Mouse (Mus musculus): ENCODE measurements around the gene Prr13. TPM values are rescaled to one million over a fixed set of nuclear protein-coding genes. Genes with fewer than 3 reads are reported as not detected.

The Prr13 gene
- total RNA-seq, 4 experiments from 2014 or later: 34.4 to 49.3 (median 40.9) TPM

DNA sequence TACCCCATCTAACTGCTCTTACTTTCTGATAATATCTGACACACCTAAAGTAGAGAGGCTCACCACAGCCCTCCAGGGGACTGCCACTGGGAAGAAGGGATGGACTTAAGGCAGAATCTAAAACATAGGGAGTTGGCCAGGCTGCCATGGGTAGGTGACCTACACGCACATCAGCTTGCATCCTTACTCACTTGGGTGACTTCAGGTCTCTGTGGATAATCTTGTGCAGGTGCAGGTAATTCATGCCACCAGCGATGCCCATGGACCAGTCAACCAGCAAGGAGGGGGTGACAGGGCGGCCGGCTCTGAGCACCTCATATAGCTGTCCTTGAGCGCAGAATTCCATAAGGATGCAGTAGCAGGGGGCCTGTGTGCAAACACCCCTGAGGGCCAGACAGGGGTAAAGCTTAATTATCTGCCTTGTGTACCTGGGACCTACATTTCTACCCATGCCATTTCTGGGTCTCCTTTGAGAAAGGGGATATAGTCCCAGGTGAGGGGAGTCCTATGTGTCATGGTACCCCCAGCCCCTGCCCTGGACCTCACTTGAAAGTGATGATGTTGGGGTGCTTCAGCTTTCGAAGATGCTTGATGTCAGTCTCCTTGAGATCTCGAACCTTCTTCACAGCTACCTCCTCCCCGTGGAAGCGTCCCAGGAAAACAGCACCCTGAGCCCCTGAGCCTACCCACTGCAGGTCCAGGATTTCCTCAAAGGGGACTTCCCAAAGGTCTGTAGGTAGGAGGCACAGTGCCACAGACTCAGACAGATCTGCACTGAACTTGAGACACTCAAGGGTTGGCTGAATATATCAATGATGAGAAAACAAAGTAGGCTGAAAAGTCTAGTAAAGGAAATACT lies 45.3 kb downstream of the Prr13 start:
- DNase-seq (ENCODE audit: low spot score in 2 of 2): no peak

DNA sequence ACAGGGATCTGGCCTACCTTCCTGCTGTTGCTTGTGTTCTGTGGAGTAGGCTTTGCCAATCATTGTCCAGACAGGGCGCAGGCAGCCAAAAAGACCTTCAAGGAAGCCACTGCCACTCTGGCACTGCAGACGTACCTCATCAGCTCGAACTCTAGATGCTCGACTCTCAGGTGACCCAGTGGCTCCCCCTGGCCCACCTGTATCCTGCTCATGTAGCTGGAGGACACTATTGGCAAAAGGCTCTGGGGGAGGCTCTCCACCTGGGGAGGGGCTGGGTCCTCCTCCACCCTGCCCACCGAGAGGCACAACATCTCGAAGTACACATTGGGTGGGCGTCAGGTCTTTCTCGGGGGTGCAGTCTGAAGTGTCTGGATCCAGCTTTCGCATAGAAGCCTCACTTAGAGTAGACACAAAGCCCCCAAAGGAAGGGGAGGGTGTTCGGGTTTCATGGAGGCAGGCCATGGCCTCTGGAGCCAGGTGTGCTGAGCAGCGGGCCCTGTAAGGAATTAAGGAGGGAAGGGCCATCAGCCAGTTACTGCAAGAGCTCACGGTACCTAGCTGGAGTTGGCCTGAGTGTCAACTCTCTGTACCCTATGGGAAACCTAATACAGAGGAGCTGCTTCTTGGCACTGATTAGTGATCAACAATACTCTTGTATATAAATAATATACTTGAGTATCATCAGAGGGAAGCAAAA lies 46.4 kb downstream of the Prr13 start:
- DNase-seq (ENCODE audit: low spot score in 2 of 2): no peak

DNA sequence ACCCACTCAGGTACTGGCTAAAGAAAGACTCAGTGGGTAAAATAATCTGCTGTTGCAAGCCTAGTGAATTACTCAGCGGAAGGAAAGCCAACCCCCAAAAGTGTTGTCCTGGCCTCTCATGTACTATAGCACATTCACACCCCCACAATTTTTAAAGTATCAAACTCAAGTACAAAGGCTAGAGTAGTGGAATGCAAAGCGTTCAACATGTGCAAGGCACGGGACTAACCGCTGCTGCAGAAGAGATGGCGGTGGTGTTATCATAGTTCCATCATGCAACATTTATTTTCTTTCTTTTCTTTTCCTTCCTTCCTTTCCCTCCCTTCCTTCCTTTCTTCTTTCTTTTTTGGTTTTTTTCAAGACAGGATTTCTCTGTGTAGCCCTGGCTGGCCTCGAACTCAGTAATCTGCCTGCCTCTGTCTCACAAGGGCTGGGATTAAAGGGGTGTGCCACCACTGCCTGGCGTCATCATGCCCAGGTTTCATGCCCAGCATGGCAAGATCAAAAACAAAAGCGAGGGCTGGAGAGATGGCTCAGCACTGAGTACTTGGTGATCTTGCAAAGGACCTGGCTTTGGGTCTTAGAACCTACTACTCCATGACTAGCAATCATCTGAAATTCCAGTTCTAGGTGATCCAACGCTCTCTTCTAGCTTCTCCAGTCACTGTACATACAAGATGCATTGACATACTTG lies 47.1 kb downstream of the Prr13 start:
- no peak for DNase-seq (ENCODE audit: low spot score in 2 of 2)

DNA sequence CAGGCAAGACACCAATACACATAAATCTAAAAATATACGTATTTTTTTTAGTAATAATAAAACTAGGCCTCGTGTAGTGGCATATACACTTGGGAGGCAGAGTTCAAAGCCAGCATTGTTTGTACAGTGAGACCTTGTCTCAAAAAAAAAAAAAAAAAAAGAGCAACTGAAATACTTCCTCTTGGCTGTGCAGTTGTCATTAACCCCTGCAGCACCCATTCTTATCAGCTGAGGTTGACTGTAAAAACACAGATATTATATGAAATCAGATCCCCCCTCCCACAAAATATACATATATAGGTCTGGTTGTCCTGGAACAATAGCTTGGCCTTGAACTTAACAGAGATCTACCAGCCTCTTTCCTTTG lies 47.6 kb downstream of the Prr13 start:
- no peak for DNase-seq (ENCODE audit: low spot score in 2 of 2)

DNA sequence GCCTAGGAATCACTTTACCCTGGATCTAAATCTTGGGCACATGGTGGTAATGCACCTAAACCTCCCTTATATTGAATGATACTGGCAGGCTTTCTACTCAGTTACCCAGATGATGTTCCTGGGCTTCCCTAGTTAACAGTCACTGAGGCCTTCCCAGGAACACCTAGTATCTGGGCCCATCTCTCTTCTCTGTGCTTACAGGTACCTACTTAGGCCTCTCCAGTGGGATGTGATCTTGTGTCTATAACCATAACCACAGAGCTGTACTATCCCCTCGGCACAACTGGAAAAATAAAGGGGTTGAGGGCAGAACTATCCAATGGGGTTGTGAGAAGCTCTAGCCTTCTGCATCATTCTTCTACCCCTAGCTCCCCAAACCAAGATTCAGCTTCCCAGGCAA lies 48.0 kb downstream of the Prr13 start:
- no peak for DNase-seq (ENCODE audit: low spot score in 2 of 2)

DNA sequence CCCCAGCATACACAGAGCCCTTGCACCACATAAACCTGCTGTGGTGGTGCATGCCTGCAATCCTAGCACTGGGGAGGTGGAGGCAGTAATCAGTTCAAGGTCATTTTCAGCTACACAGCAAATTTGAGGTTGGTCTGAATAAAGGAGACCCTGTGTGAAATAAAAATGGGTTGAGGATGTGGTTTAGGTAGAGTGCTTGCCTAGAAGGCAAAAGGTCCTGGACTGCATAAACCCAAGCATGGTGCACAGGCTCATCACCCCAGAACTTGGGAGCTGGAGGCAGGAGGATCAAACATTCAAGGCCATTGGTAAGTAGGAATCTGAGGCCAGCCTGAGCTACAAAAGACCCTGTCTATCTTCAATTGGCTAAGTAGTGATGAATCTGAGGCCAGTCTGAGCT lies 48.7 kb downstream of the Prr13 start:
- peak in 1 of 2 experiments; percentile 1 for DNase-seq (ENCODE audit: low spot score in 2 of 2)

DNA sequence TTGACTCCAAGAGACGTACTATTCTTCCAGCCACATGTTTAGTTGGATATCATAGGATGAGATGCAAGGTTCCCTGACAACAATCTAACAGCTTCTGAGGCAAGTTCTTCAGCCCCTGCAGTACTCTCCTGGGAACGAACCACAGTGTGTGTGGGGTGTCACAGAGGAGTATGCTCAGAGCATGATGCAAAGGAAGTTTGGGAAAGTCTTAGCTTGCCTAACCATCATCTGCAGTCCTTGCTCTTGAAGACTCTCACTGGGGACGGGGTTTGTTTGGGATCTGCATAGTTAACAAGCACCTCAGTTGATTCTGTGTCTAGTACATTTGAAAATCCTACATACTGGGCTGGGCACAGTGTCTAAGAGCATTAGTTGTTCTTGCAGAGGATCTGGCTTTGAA lies 49.5 kb downstream of the Prr13 start:
- DNase-seq (ENCODE audit: low spot score in 2 of 2): peak in 1 of 2 experiments; percentile 7

DNA sequence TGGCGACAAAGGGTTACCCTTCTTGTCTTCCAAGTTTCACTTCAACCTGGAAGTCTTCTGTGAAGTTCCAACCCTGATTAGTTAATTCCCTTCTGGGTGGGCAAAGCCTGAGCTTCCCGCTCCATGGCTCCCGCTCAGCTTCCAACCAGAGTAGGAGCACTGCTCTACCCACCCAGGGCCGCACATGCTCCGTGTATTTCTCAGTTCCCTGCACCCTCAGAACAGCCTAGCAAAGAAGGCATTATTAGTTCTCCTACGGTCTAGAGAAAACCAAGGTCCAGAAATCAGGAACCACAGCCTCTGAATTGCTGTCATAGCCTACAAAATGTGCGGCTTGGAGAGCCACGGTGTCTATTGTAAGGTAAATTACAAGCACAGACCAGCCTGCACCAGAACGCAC lies 51.3 kb downstream of the Prr13 start:
- DNase-seq (ENCODE audit: low spot score in 2 of 2): no peak

DNA sequence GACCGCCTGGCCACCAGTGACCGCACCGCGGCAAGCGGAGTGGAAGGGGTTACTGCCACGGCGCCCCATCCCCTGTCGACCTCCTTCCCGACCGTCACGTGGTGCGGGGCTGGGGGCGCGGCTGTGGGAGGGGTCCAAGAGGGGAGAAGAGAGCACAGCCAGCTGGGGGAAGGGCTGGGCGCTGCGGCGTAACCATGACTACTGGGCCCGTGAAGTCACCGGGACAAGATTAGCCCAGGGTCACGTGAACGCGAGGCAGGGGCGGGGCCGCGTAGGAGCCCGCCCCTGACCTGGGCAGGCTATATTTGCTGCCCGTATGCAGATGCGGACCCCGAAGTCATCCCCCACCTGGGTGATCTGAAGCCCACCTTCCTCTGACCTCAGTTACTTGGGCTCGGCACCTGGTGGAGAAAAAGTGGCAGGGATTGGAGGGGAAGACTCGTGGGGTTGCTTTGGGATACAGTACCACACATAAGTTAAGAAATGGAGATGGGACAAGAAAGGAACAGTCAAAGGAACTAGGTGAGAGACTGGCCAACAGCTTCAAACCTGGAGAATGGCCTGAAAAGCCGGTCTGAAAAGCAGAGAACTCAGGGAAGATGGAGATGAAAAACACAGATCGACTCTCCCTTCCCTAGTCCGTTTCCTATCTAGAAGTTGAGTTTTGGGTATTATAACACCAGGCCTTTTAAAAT lies 51.9 kb downstream of the Prr13 start:
- DNase-seq (ENCODE audit: low spot score in 2 of 2): peak; percentile 80 to 86

DNA sequence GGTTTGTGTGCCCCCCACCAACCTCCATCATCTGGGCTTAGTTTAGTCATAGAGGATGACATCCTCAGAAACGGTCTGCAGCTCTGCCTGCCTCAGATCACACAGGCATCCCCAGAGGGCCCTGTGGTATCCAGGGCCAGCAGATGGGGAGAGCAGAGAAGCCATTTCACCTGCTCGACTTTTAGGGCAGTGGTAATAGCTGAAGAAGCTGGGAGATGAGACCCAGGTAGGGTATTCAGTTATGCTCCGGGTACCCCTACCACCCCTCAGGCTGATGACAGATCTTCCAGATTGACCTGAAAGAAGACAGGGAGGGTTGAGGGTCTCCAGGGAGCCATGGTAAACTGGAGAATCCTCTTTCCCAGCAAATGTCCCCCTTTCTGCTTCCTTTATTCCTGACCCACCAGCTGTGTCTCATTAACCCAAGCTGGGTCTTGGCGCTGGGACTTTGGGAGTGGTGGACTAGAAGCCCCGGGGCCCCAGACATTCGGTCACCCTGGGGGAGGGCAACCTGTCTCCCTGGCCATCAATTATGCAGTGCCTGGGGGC lies 52.5 kb downstream of the Prr13 start:
- DNase-seq (ENCODE audit: low spot score in 2 of 2): no peak

DNA sequence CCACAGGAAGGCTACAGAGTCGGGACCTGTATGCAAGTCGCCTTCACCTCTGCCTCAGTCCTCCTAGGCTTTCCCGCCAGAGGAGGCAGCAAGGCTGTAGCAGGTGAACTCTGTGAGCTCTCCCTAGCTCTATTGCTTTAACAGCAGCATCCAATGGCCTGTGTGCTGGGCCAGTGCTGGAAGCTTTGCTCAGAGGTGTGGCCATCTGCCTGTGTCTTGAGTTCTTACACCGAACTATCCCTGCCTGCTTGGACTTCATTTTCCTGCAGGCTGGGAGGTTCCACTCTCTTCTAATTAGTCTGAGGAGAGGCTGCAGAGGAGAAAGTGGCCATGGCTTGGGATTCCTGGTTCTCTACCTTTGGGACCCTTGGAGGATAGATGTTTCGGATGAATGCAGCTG lies 53.2 kb downstream of the Prr13 start:
- DNase-seq (ENCODE audit: low spot score in 2 of 2): no peak

Other genes starting within 250 kb of the Prr13 start
- gene Itgb7, start 227.1 kb upstream of the Prr13 start, total RNA-seq (2022): 1 to 10 TPM in 3 of 4 experiments, under 1 TPM in 1; 0.97 to 3.3 (median 1.7) TPM
- 10 to 100 TPM; 14.5 to 20.7 (median 16.5) TPM for gene Rarg, start 201.5 kb upstream of the Prr13 start, total RNA-seq (2022)
- under 1 TPM in 1 of 4 experiments, not detected in 3; 0.16 TPM for gene Gm9918, start 188.5 kb upstream of the Prr13 start, total RNA-seq (2022)
- gene Mfsd5, start 179.6 kb upstream of the Prr13 start, total RNA-seq (2022): 10 to 100 TPM; 36.9 to 41.8 (median 38.5) TPM
- 1 to 10 TPM in 2 of 4 experiments, under 1 TPM in 2; 0.67 to 2.4 (median 1.1) TPM for gene Espl1, start 162.8 kb upstream of the Prr13 start, total RNA-seq (2022)
- gene Pfdn5, start 132.9 kb upstream of the Prr13 start, total RNA-seq (2022): 100 to 1,000 TPM; 400 to 493 (median 445) TPM
- 10 to 100 TPM; 66.5 to 76.4 (median 71.6) TPM for gene Myg1, start 127.3 kb upstream of the Prr13 start, total RNA-seq (2022)
- 10 to 100 TPM; 20.6 to 33.5 (median 24.7) TPM for gene Aaas, start 108.3 kb upstream of the Prr13 start, total RNA-seq (2022)
- under 1 TPM; 0.37 to 0.78 (median 0.59) TPM for gene Sp7, start 91.8 kb upstream of the Prr13 start, total RNA-seq (2022)
- gene Sp1, start 52.9 kb upstream of the Prr13 start, total RNA-seq (2022): 10 to 100 TPM; 27.4 to 30.1 (median 28.8) TPM
- 1 to 10 TPM in 2 of 4 experiments, under 1 TPM in 2; 0.40 to 2.0 (median 1.1) TPM for gene Amhr2, start 13.7 kb upstream of the Prr13 start, total RNA-seq (2022)
- 100 to 1,000 TPM; 489 to 507 (median 494) TPM for gene Pcbp2, start 11.5 kb downstream of the Prr13 start, total RNA-seq (2022)
- gene Gm10337, start 44.7 kb downstream of the Prr13 start, total RNA-seq (2022): not detected
- gene Map3k12, start 58.0 kb downstream of the Prr13 start, total RNA-seq (2022): 10 to 100 TPM; 87.5 to 99.1 (median 96.9) TPM
- 10 to 100 TPM; 34.0 to 39.8 (median 36.6) TPM for gene Tarbp2, start 59.2 kb downstream of the Prr13 start, total RNA-seq (2022)
- 1 to 10 TPM; 3.0 to 6.2 (median 4.4) TPM for gene Npff, start 65.9 kb downstream of the Prr13 start, total RNA-seq (2022)
- under 1 TPM in 1 of 4 experiments, not detected in 3; 0.96 TPM for gene Gm28047, start 166.0 kb downstream of the Prr13 start, total RNA-seq (2022)
- gene Atf7, start 166.4 kb downstream of the Prr13 start, total RNA-seq (2022): 10 to 100 TPM; 44.2 to 55.6 (median 52.2) TPM
- 10 to 100 TPM in 2 of 4 experiments, 1 to 10 TPM in 2; 7.0 to 12.5 (median 10.0) TPM for gene Atp5g2, start 213.3 kb downstream of the Prr13 start, total RNA-seq (2022)